Mouse (Mus musculus) heart, embryonic 11.5 days (tissue): ENCODE data around the gene Gyg. TPM values are rescaled to one million over a fixed set of nuclear protein-coding genes. Genes with fewer than 3 reads are reported as not detected.

Experiments
- ATAC-seq: fragments of 200-750 bp; cut with Nextera tagmentation; replicated peaks from 2 replicates; pipeline ENCODE4 v1.8.0; 2017; ENCODE audit warnings: moderate library complexity; ENCODE audit not compliant: insufficient number of reproducible peaks, low FRiP score, low TSS enrichment
- H3K27ac ChIP-seq: fragments of 300-500 bp; sonication (generic); 2 replicates; pipeline ENCODE4 v1.5.1; 2014; ENCODE audit warnings: mild to moderate bottlenecking, low read depth, low read length
- H3K27me3 ChIP-seq: fragments of 300-500 bp; sonication (generic); 2 replicates; pipeline ENCODE4 v1.6.1; 2014; ENCODE audit warnings: mild to moderate bottlenecking, low read length, mixed read lengths; ENCODE audit not compliant: control insufficient read depth, insufficient read depth
- H3K36me3 ChIP-seq: fragments of 300-500 bp; sonication (generic); 2 replicates; pipeline ENCODE4 v1.6.1; 2014; ENCODE audit warnings: mild to moderate bottlenecking, low read length, moderate library complexity, mixed read lengths; ENCODE audit not compliant: control insufficient read depth, insufficient read depth
- H3K4me1 ChIP-seq: fragments of 300-500 bp; sonication (generic); 2 replicates; pipeline ENCODE4 v1.6.1; 2014; ENCODE audit warnings: low read length; ENCODE audit not compliant: control insufficient read depth, insufficient read depth
- H3K4me2 ChIP-seq: fragments of 300-500 bp; sonication (generic); 2 replicates; pipeline ENCODE4 v1.6.1; 2014; ENCODE audit warnings: mild to moderate bottlenecking, moderate library complexity
- H3K4me3 ChIP-seq: fragments of 300-500 bp; sonication (generic); 2 replicates; pipeline ENCODE4 v1.5.1; 2014; ENCODE audit warnings: low read depth, low read length
- H3K9ac ChIP-seq: fragments of 300-500 bp; sonication (generic); 2 replicates; pipeline ENCODE4 v1.6.1; 2014; ENCODE audit warnings: mild to moderate bottlenecking, low read depth, low read length, moderate library complexity
- H3K9me3 ChIP-seq: fragments of 300-500 bp; sonication (generic); replicated peaks from 2 replicates; pipeline ENCODE4 v1.6.1; 2016; ENCODE audit warnings: low read length; ENCODE audit not compliant: control insufficient read depth
- WGBS: fragments of 180-500 bp; shearing (Covaris S2); extraction: QIAGEN DNeasy Blood & Tissue Kit; methylation state at CpG from one replicate; pipeline ENCODE4 v1.1.7; 2014; ENCODE audit not compliant: insufficient replicate concordance; 5-methylcytosine and 5-hydroxymethylcytosine counted together
- polyA plus RNA-seq: library from polyadenylated mRNA; unstranded; fragments of >200 nt; fragmentation: Nextera tagmentation; extraction: Ambion mirVana; gene quantifications from 2 replicates; pipeline ENCODE4 v1.2.1, GENCODE M21; 2014

Gyg gene
- polyA plus RNA-seq, 1 experiment from 2014 or later = 797 TPM

- no peak overlapping the region for H3K9ac ChIP-seq
- H3K4me1 ChIP-seq = peaks cover 17% of the 10 kb centered on the region
- peak overlapping the region; percentile 63 for H3K4me2 ChIP-seq
- H3K4me3 ChIP-seq = no peak overlapping the region
- WGBS = 40% methylated on average over 2 of the region's 2 CpGs
- H3K9me3 ChIP-seq = no peaks in the 10 kb centered on the region
- 0 out of 2 replicates have a peak, but pooled peaks cover 9% of the 10 kb centered on the region for H3K36me3 ChIP-seq
- no peaks in the 10 kb centered on the region for H3K27me3 ChIP-seq
- ATAC-seq = no peak
- peak overlapping the region; percentile 73 for H3K27ac ChIP-seq
Measured at GRCm38 (mm10) chr3:20150511-20150910, 4.6 kb downstream of the Gyg start.

- H3K27me3 ChIP-seq = no peaks in the 10 kb centered on the region
- H3K4me1 ChIP-seq = peaks cover 34% of the 10 kb centered on the region
- H3K27ac ChIP-seq = peak overlapping the region; percentile 73
- no peak overlapping the region for H3K4me3 ChIP-seq
- peak overlapping the region; percentile 31; the same call in 1 of the 2 replicates for H3K4me2 ChIP-seq
- H3K36me3 ChIP-seq = 0 out of 2 replicates have a peak, but pooled peaks cover 9% of the 10 kb centered on the region
- 64% methylated on average over 5 of the region's 5 CpGs for WGBS
- H3K9ac ChIP-seq = peak overlapping the region; percentile 61; the same call in 1 of the 2 replicates
- ATAC-seq = no peak
- H3K9me3 ChIP-seq = no peaks in the 10 kb centered on the region
Measured at GRCm38 (mm10) chr3:20147647-20148046, 7.5 kb downstream of the Gyg start.

- WGBS = 45% methylated on average over 7 of the region's 7 CpGs
- Histone ChIP-seq H3K36me3 (0 out of 2 replicates have a peak, but pooled peaks cover 9% of the 10 kb centered on the region), H3K27me3 (no peaks in the 10 kb centered on the region), H3K4me1 (peaks cover 39% of the 10 kb centered on the region), H3K9ac (no peak overlapping the region), H3K27ac (peak overlapping the region; percentile 73), H3K4me3 (no peak overlapping the region), H3K4me2 (peak overlapping the region; percentile 18; the same call in 1 of the 2 replicates), H3K9me3 (no peaks in the 10 kb centered on the region)
- no peak for ATAC-seq
Measured at GRCm38 (mm10) chr3:20146884-20147395, 8.2 kb downstream of the Gyg start.

GRCm38 (mm10) chr3:20145696-20146113 lies 9.4 kb downstream of the Gyg start:
- H3K36me3 ChIP-seq = 0 out of 2 replicates have a peak, but pooled peaks cover 7% of the 10 kb centered on the region
- H3K9me3 ChIP-seq = no peaks in the 10 kb centered on the region
- H3K27me3 ChIP-seq = no peaks in the 10 kb centered on the region
- ATAC-seq = peak; percentile 59
- H3K4me1 ChIP-seq = peaks cover 48% of the 10 kb centered on the region
- no peak overlapping the region for H3K4me2 ChIP-seq
- no peak overlapping the region for H3K4me3 ChIP-seq
- no peak overlapping the region for H3K9ac ChIP-seq
- peak overlapping the region; percentile 73; the same call in 1 of the 2 replicates for H3K27ac ChIP-seq
- WGBS = 15% methylated on average over 1 of the region's 1 CpGs

- peak overlapping the region; percentile 74 for H3K27ac ChIP-seq
- H3K36me3 ChIP-seq = peaks cover 10% of the 10 kb centered on the region; the same call in 1 of the 2 replicates
- H3K27me3 ChIP-seq = no peaks in the 10 kb centered on the region
- no peaks in the 10 kb centered on the region for H3K9me3 ChIP-seq
- no peak overlapping the region for H3K4me3 ChIP-seq
- H3K4me1 ChIP-seq = peaks cover 45% of the 10 kb centered on the region
- ATAC-seq = no peak
- H3K9ac ChIP-seq = peak overlapping the region; percentile 46; the same call in 1 of the 2 replicates
- 27% methylated on average over 2 of the region's 2 CpGs for WGBS
- H3K4me2 ChIP-seq = no peak overlapping the region
Measured at GRCm38 (mm10) chr3:20144401-20144800, 10.7 kb downstream of the Gyg start.

- Histone ChIP-seq H3K4me2 (no peak overlapping the region), H3K36me3 (peaks cover 11% of the 10 kb centered on the region; the same call in 1 of the 2 replicates), H3K4me1 (peaks cover 45% of the 10 kb centered on the region), H3K4me3 (no peak overlapping the region), H3K9me3 (no peaks in the 10 kb centered on the region), H3K27me3 (no peaks in the 10 kb centered on the region), H3K27ac (no peak overlapping the region), H3K9ac (0 out of 2 replicates have a peak overlapping the region, but pooled peaks have one; percentile 50)
- ATAC-seq = no peak
- WGBS = 68% methylated on average over 3 of the region's 3 CpGs
Measured at GRCm38 (mm10) chr3:20143726-20144125, 11.4 kb downstream of the Gyg start.

GRCm38 (mm10) chr3:20142576-20142975 lies 12.5 kb downstream of the Gyg start:
- H3K36me3 ChIP-seq = peaks cover 13% of the 10 kb centered on the region
- H3K27me3 ChIP-seq = no peaks in the 10 kb centered on the region
- H3K9ac ChIP-seq = no peak overlapping the region
- H3K27ac ChIP-seq = 0 out of 2 replicates have a peak overlapping the region, but pooled peaks have one; percentile 46
- 50% methylated on average over 3 of the region's 3 CpGs for WGBS
- no peak overlapping the region for H3K4me2 ChIP-seq
- peaks cover 39% of the 10 kb centered on the region for H3K4me1 ChIP-seq
- no peaks in the 10 kb centered on the region for H3K9me3 ChIP-seq
- no peak overlapping the region for H3K4me3 ChIP-seq
- ATAC-seq = no peak

- ATAC-seq = no peak
- Histone ChIP-seq H3K4me3 (no peak overlapping the region), H3K27me3 (no peaks in the 10 kb centered on the region), H3K36me3 (peaks cover 17% of the 10 kb centered on the region), H3K27ac (peak overlapping the region; percentile 77), H3K9me3 (no peaks in the 10 kb centered on the region), H3K4me2 (no peak overlapping the region), H3K9ac (0 out of 2 replicates have a peak overlapping the region, but pooled peaks have one; percentile 34), H3K4me1 (peaks cover 40% of the 10 kb centered on the region)
- WGBS = 48% methylated on average over 2 of the region's 2 CpGs
Measured at GRCm38 (mm10) chr3:20142101-20142500, 13.0 kb downstream of the Gyg start.

- no peak; the same call in 1 of the 2 replicates for ATAC-seq
- Histone ChIP-seq H3K4me1 (peaks cover 36% of the 10 kb centered on the region), H3K36me3 (peaks cover 17% of the 10 kb centered on the region), H3K9me3 (no peaks in the 10 kb centered on the region), H3K9ac (peak overlapping the region; percentile 34; the same call in 1 of the 2 replicates), H3K4me2 (no peak overlapping the region), H3K4me3 (no peak overlapping the region), H3K27ac (peak overlapping the region; percentile 77), H3K27me3 (no peaks in the 10 kb centered on the region)
- WGBS = 4% methylated on average over 1 of the region's 1 CpGs
Measured at GRCm38 (mm10) chr3:20141679-20142078, 13.4 kb downstream of the Gyg start.
